Mouse (Mus musculus) myocyte (in vitro differentiated cells): Measurements from ENCODE around the gene Pth1r. TPM values are rescaled to one million over a fixed set of nuclear protein-coding genes. Genes with fewer than 3 reads are reported as not detected.
"Not testable (repeated sequence)": the region's sequence is repeated elsewhere in the genome, so short reads cannot be mapped to it uniquely, and the experiment has no call there.

ENCODE experiments used
- H3K27me3 ChIP-seq: one replicate; pipeline ENCODE4 v1.6.1; 2011; ENCODE audit not compliant: control insufficient read depth, insufficient read depth, insufficient read length
- H3K36me3 ChIP-seq: one replicate; pipeline ENCODE4 v1.6.1; 2011; ENCODE audit not compliant: control insufficient read depth, insufficient read depth
- H3K4me2 ChIP-seq: one replicate; pipeline ENCODE4 v1.6.1; 2011; ENCODE audit warnings: low read depth, control low read depth
- H3K4me3 ChIP-seq: one replicate; pipeline ENCODE4 v1.5.1; 2011; ENCODE audit warnings: mild to moderate bottlenecking, control low read depth, moderate library complexity
- H3K79me2 ChIP-seq: one replicate; pipeline ENCODE4 v1.6.1; 2011; ENCODE audit not compliant: control insufficient read depth, insufficient read depth
- H3ac ChIP-seq: one replicate; pipeline ENCODE4 v1.6.1; 2011; ENCODE audit not compliant: control insufficient read depth, insufficient read length
- CEBPB ChIP-seq: IDR thresholded peaks from 2 replicates; pipeline ENCODE4 v1.6.1; 2011; ENCODE audit warnings: mild to moderate bottlenecking, moderate library complexity; ENCODE audit not compliant: poor library complexity, insufficient read depth, severe bottlenecking
- E2F4 ChIP-seq: IDR thresholded peaks from one replicate; pipeline ENCODE4 v1.6.1; 2011; ENCODE audit warnings: mild to moderate bottlenecking, control low read depth, moderate library complexity; ENCODE audit not compliant: insufficient read depth
- MAX ChIP-seq: IDR thresholded peaks from one replicate; pipeline ENCODE4 v1.6.1; 2011; ENCODE audit warnings: low read depth, mild to moderate bottlenecking, control low read depth
- MYOD1 ChIP-seq, 3 experiments: IDR thresholded peaks; one replicate each; pipeline ENCODE4 v1.6.1; 2011; ENCODE audit warnings: control low read depth in 2 of 3, low read depth in 2 of 3, mild to moderate bottlenecking in 2 of 3, moderate library complexity in 1 of 3; ENCODE audit not compliant: insufficient read length in 2 of 3, control insufficient read depth in 1 of 3
- MYOG ChIP-seq, 3 experiments: IDR thresholded peaks; one replicate each; pipeline ENCODE4 v1.6.1; 2011; ENCODE audit warnings: control low read depth in 2 of 3, low read depth in 2 of 3, mild to moderate bottlenecking in 2 of 3; ENCODE audit not compliant: insufficient read length in 2 of 3, control insufficient read depth in 1 of 3, insufficient read depth in 1 of 3
- POLR2A ChIP-seq: IDR thresholded peaks from one replicate; pipeline ENCODE4 v1.6.1; 2011; ENCODE audit warnings: low read depth, mild to moderate bottlenecking, control low read depth, moderate library complexity; ENCODE audit not compliant: insufficient read length
- POLR2AphosphoS2 ChIP-seq: IDR thresholded peaks from one replicate; pipeline ENCODE4 v1.6.1; 2011; ENCODE audit warnings: low read depth, control low read depth; ENCODE audit not compliant: insufficient read length
- REST ChIP-seq: IDR thresholded peaks from one replicate; pipeline ENCODE4 v1.6.1; 2011; ENCODE audit warnings: mild to moderate bottlenecking, control low read depth, moderate library complexity; ENCODE audit not compliant: insufficient read depth, insufficient read length
- SRF ChIP-seq: IDR thresholded peaks from one replicate; pipeline ENCODE4 v1.6.1; 2011; ENCODE audit warnings: low read depth; ENCODE audit not compliant: control insufficient read depth, insufficient read length
- TCF12 ChIP-seq: IDR thresholded peaks from one replicate; pipeline ENCODE4 v1.6.1; 2011; ENCODE audit warnings: mild to moderate bottlenecking, control low read depth; ENCODE audit not compliant: poor library complexity, insufficient read depth, severe bottlenecking
- TCF3 ChIP-seq: IDR thresholded peaks from one replicate; pipeline ENCODE4 v1.6.1; 2011; ENCODE audit warnings: low read depth, control low read depth; ENCODE audit not compliant: insufficient read length
- USF1 ChIP-seq: IDR thresholded peaks from one replicate; pipeline ENCODE4 v1.6.1; 2011; ENCODE audit warnings: low read depth, mild to moderate bottlenecking, control low read depth, moderate library complexity
- polyA plus RNA-seq: library from polyadenylated mRNA; unstranded; fragments of >200 nt; fragmentation: generic; extraction: Trizol; gene quantifications from one replicate; pipeline ENCODE4 v1.2.1, GENCODE M21; 2012; ENCODE audit warnings: missing spikeins

Pth1r gene
- polyA plus RNA-seq, 1 experiment, result 0.20 TPM

GRCm38 (mm10) chr9:110684100-110684831 is 62.7 kb downstream of the Pth1r start:
- Histone ChIP-seq H3K4me3 (no peak overlapping the region), H3ac (no peak overlapping the region), H3K36me3 (no peaks in the 10 kb centered on the region), H3K79me2 (peaks cover 16% of the 10 kb centered on the region), H3K4me2 (peak overlapping the region; percentile 86), H3K27me3 (no peaks in the 10 kb centered on the region)
- no peak for TF ChIP-seq POLR2A

GRCm38 (mm10) chr9:110683574-110684099 is 63.3 kb downstream of the Pth1r start:
- TF ChIP-seq MYOG (IDR thresholded peaks at IDR 0.05; ENCODE audit: control insufficient read depth in 1 of 3, insufficient read depth in 1 of 3, insufficient read length in 2 of 3, low read depth in 2 of 3) (peak in 1 of 3 experiments; percentile 29), USF1 (no peak), MYOD1 (IDR thresholded peaks at IDR 0.05; ENCODE audit: control insufficient read depth in 1 of 3, insufficient read length in 2 of 3, low read depth in 2 of 3) (peak in 1 of 3 experiments; percentile 36), TCF12 (no peak), TCF3 (no peak), SRF (no peak), E2F4 (no peak), POLR2AphosphoS2 (no peak), CEBPB (no peak), REST (no peak), MAX (no peak)
- H3K4me2 ChIP-seq, result peak overlapping the region; percentile 86
- H3K4me3 ChIP-seq, result no peak overlapping the region
- peaks cover 23% of the 10 kb centered on the region for H3K79me2 ChIP-seq
- H3ac ChIP-seq, result no peak overlapping the region
- H3K27me3 ChIP-seq, result no peaks in the 10 kb centered on the region
- no peaks in the 10 kb centered on the region for H3K36me3 ChIP-seq

GRCm38 (mm10) chr9:110682697-110683096 is 64.2 kb downstream of the Pth1r start:
- peaks cover 29% of the 10 kb centered on the region for H3K79me2 ChIP-seq
- not testable (repeated sequence) for H3K4me2 ChIP-seq, H3K27me3 ChIP-seq, H3ac ChIP-seq, H3K36me3 ChIP-seq, H3K4me3 ChIP-seq

GRCm38 (mm10) chr9:110682255-110682654 is 64.7 kb downstream of the Pth1r start:
- Histone ChIP-seq H3K4me2 (no peak overlapping the region), H3K79me2 (peaks cover 33% of the 10 kb centered on the region), H3ac (no peak overlapping the region), H3K27me3 (no peaks in the 10 kb centered on the region), H3K4me3 (no peak overlapping the region), H3K36me3 (no peaks in the 10 kb centered on the region)
- no peak for TF ChIP-seq REST
- TF ChIP-seq TCF12, result no peak
- TF ChIP-seq USF1, result no peak
- no peak for TF ChIP-seq MYOD1 (IDR thresholded peaks at IDR 0.05; ENCODE audit: control insufficient read depth in 1 of 3, insufficient read length in 2 of 3, low read depth in 2 of 3)
- TF ChIP-seq CEBPB, result no peak
- no peak for TF ChIP-seq MYOG (IDR thresholded peaks at IDR 0.05; ENCODE audit: control insufficient read depth in 1 of 3, insufficient read depth in 1 of 3, insufficient read length in 2 of 3, low read depth in 2 of 3)
- TF ChIP-seq MAX, result no peak
- no peak for TF ChIP-seq POLR2AphosphoS2
- TF ChIP-seq POLR2A, result no peak
- no peak for TF ChIP-seq TCF3
- TF ChIP-seq SRF, result no peak
- no peak for TF ChIP-seq E2F4

GRCm38 (mm10) chr9:110681817-110682216 is 65.1 kb downstream of the Pth1r start:
- no peaks in the 10 kb centered on the region for H3K27me3 ChIP-seq
- no peak overlapping the region for H3K4me3 ChIP-seq
- TF ChIP-seq MYOG (IDR thresholded peaks at IDR 0.05; ENCODE audit: control insufficient read depth in 1 of 3, insufficient read depth in 1 of 3, insufficient read length in 2 of 3, low read depth in 2 of 3) (peak; percentile 10 to 64 (median 55)), MYOD1 (IDR thresholded peaks at IDR 0.05; ENCODE audit: control insufficient read depth in 1 of 3, insufficient read length in 2 of 3, low read depth in 2 of 3) (peak in 2 of 3 experiments; percentile 57 to 84), POLR2A (no peak)
- H3ac ChIP-seq, result no peak overlapping the region
- peaks cover 33% of the 10 kb centered on the region for H3K79me2 ChIP-seq
- no peak overlapping the region for H3K4me2 ChIP-seq
- H3K36me3 ChIP-seq, result no peaks in the 10 kb centered on the region
